Mouse (Mus musculus) hindbrain, embryonic 11.5 days (tissue): ENCODE results near the gene Irgc1. TPM values are rescaled to one million over a fixed set of nuclear protein-coding genes. Genes with fewer than 3 reads are reported as not detected.

Experiments
- ATAC-seq: fragments of 200-750 bp; cut with Nextera tagmentation; 2 replicates; pipeline ENCODE4 v1.8.0; 2017; ENCODE audit warnings: mild to moderate bottlenecking, moderate TSS enrichment, moderate library complexity; ENCODE audit not compliant: low FRiP score
- DNase-seq: peaks from one replicate; pipeline ENCODE4 v3.0.0-alpha.2; 2015; ENCODE audit warnings: low spot score
- H3K27ac ChIP-seq: fragments of 300-500 bp; sonication (generic); 2 replicates; pipeline ENCODE4 v1.5.1; 2014; ENCODE audit warnings: mild to moderate bottlenecking, low read depth, low read length
- H3K27me3 ChIP-seq: fragments of 300-500 bp; sonication (generic); 2 replicates; pipeline ENCODE4 v1.6.1; 2014; ENCODE audit warnings: mild to moderate bottlenecking, low read length, moderate library complexity, mixed read lengths; ENCODE audit not compliant: control insufficient read depth, insufficient read depth
- H3K36me3 ChIP-seq: fragments of 300-500 bp; sonication (generic); 2 replicates; pipeline ENCODE4 v1.6.1; 2014; ENCODE audit warnings: mild to moderate bottlenecking, low read length, moderate library complexity, mixed read lengths; ENCODE audit not compliant: control insufficient read depth, insufficient read depth
- H3K4me1 ChIP-seq: fragments of 300-500 bp; sonication (generic); replicated peaks from 2 replicates; pipeline ENCODE4 v1.6.1; 2014; ENCODE audit warnings: low read length, mixed read lengths; ENCODE audit not compliant: control insufficient read depth, insufficient read depth
- H3K4me2 ChIP-seq: fragments of 300-500 bp; sonication (generic); replicated peaks from 2 replicates; pipeline ENCODE4 v1.6.1; 2014; ENCODE audit warnings: mild to moderate bottlenecking, low read depth, low read length
- H3K4me3 ChIP-seq: fragments of 300-500 bp; sonication (generic); 2 replicates; pipeline ENCODE4 v1.5.1; 2014; ENCODE audit warnings: low read depth, low read length
- H3K9ac ChIP-seq: fragments of 300-500 bp; sonication (generic); 2 replicates; pipeline ENCODE4 v1.6.1; 2014; ENCODE audit warnings: low read depth, low read length
- H3K9me3 ChIP-seq: fragments of 300-500 bp; sonication (generic); 2 replicates; pipeline ENCODE4 v1.6.1; 2016; ENCODE audit warnings: low read length; ENCODE audit not compliant: control insufficient read depth
- WGBS: fragments of 180-500 bp; shearing (Covaris S2); extraction: QIAGEN DNeasy Blood & Tissue Kit; methylation state at CpG from one replicate; pipeline ENCODE4 v1.1.7; 2014; 5-methylcytosine and 5-hydroxymethylcytosine counted together
- polyA plus RNA-seq: library from polyadenylated mRNA; unstranded; fragments of >200 nt; fragmentation: Nextera tagmentation; extraction: Ambion mirVana; gene quantifications from 2 replicates; pipeline ENCODE4 v1.2.1, GENCODE M21; 2014

The Irgc1 gene
- polyA plus RNA-seq, 1 experiment from 2014 or later: not detected

DNA sequence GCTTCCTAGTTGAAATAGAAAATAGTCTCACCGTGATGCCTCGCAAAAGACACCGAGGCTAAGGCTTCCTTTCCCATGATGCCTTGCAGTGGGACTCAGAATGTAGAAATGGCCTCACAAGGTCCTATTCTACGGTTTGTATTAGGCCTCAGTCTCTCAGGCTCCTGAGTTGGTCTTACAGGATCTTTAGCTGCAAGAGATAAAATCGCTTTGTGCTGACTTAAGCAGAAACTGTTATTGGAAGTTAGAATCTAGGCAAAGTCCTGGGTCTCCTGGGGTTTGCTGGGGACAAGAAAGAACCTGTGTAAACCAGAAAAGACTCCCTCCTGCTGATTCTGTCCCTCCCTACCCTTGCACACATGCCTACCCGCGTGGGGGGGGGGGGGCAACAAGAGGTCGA, 24.2 kb upstream of the Irgc1 start:
- H3K4me1 ChIP-seq: no peaks in the 10 kb centered on the region; the same call in 1 of the 2 replicates
- WGBS: 77% methylated on average over 8 of the region's 8 CpGs
- no peak overlapping the region for H3K9ac ChIP-seq
- H3K4me3 ChIP-seq: no peak overlapping the region
- H3K27ac ChIP-seq: no peak overlapping the region
- H3K36me3 ChIP-seq: no peaks in the 10 kb centered on the region
- DNase-seq: no peak
- no peaks in the 10 kb centered on the region; the same call in 1 of the 2 replicates for H3K27me3 ChIP-seq
- no peak for ATAC-seq
- H3K9me3 ChIP-seq: no peaks in the 10 kb centered on the region
- no peak overlapping the region for H3K4me2 ChIP-seq

DNA sequence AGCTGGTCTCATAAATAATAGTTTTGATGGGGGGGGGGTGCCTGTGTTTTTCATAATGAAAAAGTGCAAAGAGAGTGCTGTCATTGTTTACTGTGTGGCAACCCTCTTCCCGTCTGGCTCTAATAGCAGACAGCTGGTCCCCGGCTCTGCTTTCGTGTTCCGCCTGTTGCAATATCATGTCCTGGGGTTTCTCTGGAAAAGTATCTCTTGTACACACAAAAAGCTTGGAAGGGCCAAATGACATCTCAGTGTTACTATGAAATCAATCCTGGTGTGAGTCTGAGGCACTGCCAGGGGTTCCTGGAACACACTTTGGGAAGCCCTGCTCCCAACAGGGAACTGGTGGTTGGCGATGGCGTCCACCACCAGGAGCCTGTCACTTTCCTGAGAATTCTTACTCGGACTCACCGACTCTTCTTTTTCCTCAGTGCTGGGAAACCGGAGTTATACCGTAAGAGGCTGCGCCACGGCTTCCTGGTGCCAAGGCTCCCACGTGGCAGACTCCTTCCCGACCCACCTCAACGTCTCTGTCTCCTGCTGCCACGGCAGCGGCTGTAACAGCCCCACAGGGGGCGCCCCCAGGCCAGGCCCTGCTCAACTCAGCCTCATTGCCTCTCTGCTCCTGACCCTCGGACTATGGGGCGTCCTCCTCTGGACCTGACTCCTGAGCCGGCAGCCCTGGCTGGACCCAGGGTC, 22.9 kb upstream of the Irgc1 start:
- Histone ChIP-seq H3K9ac (no peak overlapping the region), H3K36me3 (no peaks in the 10 kb centered on the region), H3K4me3 (no peak overlapping the region), H3K27me3 (no peaks in the 10 kb centered on the region; the same call in 1 of the 2 replicates), H3K4me2 (no peak overlapping the region), H3K9me3 (no peaks in the 10 kb centered on the region), H3K4me1 (no peaks in the 10 kb centered on the region; the same call in 1 of the 2 replicates), H3K27ac (no peak overlapping the region)
- 38% methylated on average over 20 of the region's 21 CpGs for WGBS
- ATAC-seq (no peak), DNase-seq (no peak)

DNA sequence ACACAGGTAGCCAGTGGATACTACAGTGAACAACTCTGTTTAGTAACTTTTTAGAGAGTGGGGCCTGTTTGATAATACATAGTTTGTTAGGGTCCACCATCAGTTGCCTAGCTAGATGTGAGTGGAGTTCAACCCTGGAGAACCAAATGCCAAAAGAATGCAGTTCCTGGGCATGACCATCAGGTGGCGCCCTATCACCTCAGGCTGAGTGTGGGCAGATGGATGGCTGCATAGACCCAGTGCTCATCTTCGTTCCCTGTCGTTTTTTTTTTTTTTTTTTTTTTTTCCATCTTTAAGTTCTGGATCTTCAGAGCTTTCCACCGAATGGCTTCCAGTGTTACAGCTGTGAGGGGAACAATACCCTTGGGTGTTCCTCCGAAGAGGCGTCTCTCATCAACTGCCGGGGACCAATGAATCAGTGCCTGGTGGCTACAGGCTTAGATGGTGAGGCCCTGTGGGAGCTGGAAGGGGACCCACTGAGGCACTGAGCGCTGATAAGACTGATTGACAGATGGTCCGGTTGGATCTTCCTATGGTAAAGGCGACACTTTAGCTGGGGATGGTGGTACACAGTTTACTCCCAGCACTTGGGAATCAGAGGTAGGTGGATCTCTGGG, 21.9 kb upstream of the Irgc1 start:
- no peaks in the 10 kb centered on the region for H3K27me3 ChIP-seq
- H3K9ac ChIP-seq: no peak overlapping the region
- 55% methylated on average over 10 of the region's 10 CpGs for WGBS
- no peak overlapping the region for H3K4me3 ChIP-seq
- H3K27ac ChIP-seq: no peak overlapping the region
- ATAC-seq (peak; percentile 77), DNase-seq (peak; percentile 74)
- no peaks in the 10 kb centered on the region for H3K4me1 ChIP-seq
- no peak overlapping the region for H3K4me2 ChIP-seq
- no peaks in the 10 kb centered on the region for H3K9me3 ChIP-seq
- no peaks in the 10 kb centered on the region for H3K36me3 ChIP-seq

DNA sequence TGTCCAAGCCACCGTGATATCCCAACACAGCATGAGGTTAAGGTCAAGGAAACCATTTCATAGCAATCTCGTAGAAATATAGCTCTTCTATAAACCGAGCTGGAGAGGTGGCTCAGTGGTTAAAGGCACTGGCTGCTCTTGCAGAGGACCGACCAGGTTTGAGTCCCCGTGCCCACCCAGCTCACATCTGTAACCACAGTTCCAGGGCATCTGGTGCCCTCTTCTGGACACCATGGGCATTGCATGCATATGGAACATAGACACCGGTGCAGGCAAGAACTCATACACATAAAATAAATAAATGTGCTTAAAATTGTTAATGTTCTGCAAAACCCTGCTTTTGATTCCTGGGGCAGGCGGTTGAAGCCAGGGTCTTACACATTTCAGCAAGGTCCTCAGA, 20.8 kb upstream of the Irgc1 start:
- Histone ChIP-seq H3K27me3 (no peaks in the 10 kb centered on the region), H3K9me3 (no peaks in the 10 kb centered on the region), H3K9ac (no peak overlapping the region), H3K4me1 (no peaks in the 10 kb centered on the region), H3K27ac (no peak overlapping the region), H3K4me2 (no peak overlapping the region), H3K4me3 (no peak overlapping the region), H3K36me3 (no peaks in the 10 kb centered on the region)
- 82% methylated on average over 7 of the region's 7 CpGs for WGBS
- DNase-seq (peak; percentile 57), ATAC-seq (no peak)

DNA sequence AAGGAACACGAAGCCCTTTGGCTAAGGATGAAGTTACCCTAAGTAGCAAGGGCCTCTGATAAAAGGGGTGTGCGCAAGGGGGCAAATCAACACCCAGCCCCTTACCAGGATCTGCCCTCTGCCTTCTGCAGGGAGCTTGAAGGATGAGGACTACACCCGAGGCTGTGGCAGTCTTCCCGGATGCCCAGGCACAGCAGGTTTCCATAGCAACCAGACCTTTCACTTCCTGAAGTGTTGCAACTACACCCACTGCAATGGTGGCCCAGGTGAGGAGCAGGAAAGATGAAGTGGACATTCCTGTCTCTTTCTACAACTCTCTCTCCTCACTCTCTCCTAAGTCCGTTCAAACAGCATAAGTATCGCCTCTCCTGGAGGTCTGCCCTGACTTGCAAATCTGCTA, 20.3 kb upstream of the Irgc1 start:
- no peak for DNase-seq
- Histone ChIP-seq H3K36me3 (no peaks in the 10 kb centered on the region), H3K27ac (no peak overlapping the region), H3K9ac (no peak overlapping the region), H3K4me1 (no peaks in the 10 kb centered on the region), H3K9me3 (no peaks in the 10 kb centered on the region), H3K4me2 (no peak overlapping the region), H3K4me3 (no peak overlapping the region), H3K27me3 (no peaks in the 10 kb centered on the region)
- WGBS: 83% methylated on average over 6 of the region's 6 CpGs
- ATAC-seq: no peak

DNA sequence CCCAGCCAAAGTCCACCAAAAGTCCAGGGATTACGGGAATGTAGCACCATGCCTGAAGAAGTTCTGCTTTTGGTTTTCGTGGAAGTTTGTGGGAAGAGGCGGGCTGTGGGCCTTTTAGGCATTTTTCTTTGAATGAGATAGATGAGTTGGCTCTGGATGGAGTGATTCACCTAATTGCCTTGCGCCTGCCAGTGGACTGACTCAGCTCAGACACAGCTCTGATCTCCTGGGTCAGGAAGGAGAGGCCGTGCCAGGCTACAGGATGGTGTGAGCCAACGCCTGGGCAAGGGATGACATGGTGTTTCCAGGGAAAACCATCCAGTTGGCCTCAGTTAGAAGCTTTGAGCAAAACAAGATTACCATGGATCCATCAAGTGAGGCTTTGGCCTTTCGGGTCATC, 18.3 kb upstream of the Irgc1 start:
- no peaks in the 10 kb centered on the region for H3K4me1 ChIP-seq
- no peak overlapping the region for H3K4me3 ChIP-seq
- H3K9me3 ChIP-seq: no peaks in the 10 kb centered on the region
- H3K36me3 ChIP-seq: no peaks in the 10 kb centered on the region
- H3K4me2 ChIP-seq: no peak overlapping the region
- H3K9ac ChIP-seq: no peak overlapping the region
- 93% methylated on average over 7 of the region's 7 CpGs for WGBS
- DNase-seq (no peak), ATAC-seq (no peak)
- H3K27me3 ChIP-seq: no peaks in the 10 kb centered on the region
- H3K27ac ChIP-seq: no peak overlapping the region

DNA sequence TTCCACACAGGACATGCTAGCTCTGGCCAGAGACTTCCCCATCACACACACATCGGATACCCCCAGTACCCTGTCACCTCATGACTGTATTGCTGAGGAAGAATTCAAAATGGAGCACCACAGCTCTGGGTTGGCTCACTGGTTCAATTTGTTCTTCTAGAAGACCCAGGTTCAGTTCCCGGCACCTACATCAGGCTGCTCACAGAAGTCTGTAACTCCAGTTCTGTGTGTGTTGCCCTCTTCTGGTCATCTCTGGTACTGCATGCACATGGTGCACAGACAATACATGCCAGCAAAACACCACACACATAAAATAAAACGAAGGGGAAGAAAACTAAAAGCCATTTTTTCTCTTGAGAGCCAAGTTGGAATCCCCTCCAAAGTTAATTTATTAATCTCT, 17.0 kb upstream of the Irgc1 start:
- ATAC-seq (no peak), DNase-seq (no peak)
- Histone ChIP-seq H3K36me3 (no peaks in the 10 kb centered on the region), H3K9me3 (no peaks in the 10 kb centered on the region), H3K4me1 (no peaks in the 10 kb centered on the region), H3K27me3 (no peaks in the 10 kb centered on the region), H3K4me2 (no peak overlapping the region), H3K9ac (no peak overlapping the region), H3K4me3 (no peak overlapping the region), H3K27ac (no peak overlapping the region)
- 91% methylated on average over 3 of the region's 3 CpGs for WGBS

DNA sequence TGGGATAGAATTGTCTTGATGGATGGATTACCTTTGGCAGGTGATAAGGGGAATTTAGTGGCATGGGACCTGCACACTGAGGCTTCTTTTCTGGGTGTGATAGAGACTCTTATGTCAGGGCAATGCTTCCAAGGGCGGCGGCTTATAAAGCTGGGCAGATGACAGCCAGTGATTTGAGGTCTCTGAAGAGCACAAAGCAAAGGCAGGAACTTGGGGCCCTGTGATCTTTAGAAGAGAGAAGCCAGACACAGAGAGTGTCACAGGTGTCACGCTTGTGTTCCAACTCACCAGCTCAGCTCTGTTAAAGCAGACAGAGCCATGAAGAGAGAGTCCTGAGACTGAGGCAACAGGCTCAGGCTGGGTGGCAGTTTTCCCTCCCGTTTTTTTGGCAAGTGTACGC, 15.8 kb upstream of the Irgc1 start:
- DNase-seq (no peak), ATAC-seq (no peak)
- no peaks in the 10 kb centered on the region for H3K36me3 ChIP-seq
- H3K9me3 ChIP-seq: no peaks in the 10 kb centered on the region
- H3K27me3 ChIP-seq: no peaks in the 10 kb centered on the region
- H3K9ac ChIP-seq: no peak overlapping the region
- 0 out of 2 replicates have a peak, but pooled peaks cover 2% of the 10 kb centered on the region for H3K4me1 ChIP-seq
- no peak overlapping the region for H3K27ac ChIP-seq
- H3K4me3 ChIP-seq: no peak overlapping the region
- H3K4me2 ChIP-seq: no peak overlapping the region
- WGBS: 87% methylated on average over 5 of the region's 5 CpGs

DNA sequence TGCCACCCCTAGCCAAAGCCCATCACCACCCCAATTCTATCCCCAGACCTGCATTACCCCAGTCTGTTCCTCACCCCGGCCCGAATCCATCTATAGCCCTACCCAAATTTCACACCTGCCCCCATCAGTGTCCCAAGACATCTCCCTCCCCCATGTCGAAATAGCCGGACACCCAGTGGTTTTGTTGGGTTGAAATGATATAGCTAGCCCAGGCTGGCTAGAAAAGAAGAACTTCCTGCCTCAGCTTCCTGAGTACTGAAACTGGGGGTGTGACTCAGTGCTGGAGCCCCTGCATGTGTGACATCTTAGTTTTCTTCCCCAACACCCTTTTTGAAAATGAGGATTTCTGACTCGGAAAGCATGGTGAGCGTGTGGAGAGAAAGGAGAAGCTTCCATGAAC, 14.7 kb upstream of the Irgc1 start:
- Histone ChIP-seq H3K9me3 (no peaks in the 10 kb centered on the region), H3K4me1 (peaks cover 2% of the 10 kb centered on the region; the same call in 1 of the 2 replicates), H3K9ac (no peak overlapping the region), H3K4me2 (no peak overlapping the region), H3K27ac (no peak overlapping the region), H3K4me3 (no peak overlapping the region), H3K36me3 (no peaks in the 10 kb centered on the region), H3K27me3 (no peaks in the 10 kb centered on the region)
- 86% methylated on average over 6 of the region's 6 CpGs for WGBS
- ATAC-seq (no peak), DNase-seq (no peak)
